ENCODE assay signal across 11 mouse cellular contexts in genomic region chr1:176946031-176946795, GRCm38 (mm10).
DNase-seq lines count a peak whose midpoint lies in the region; ATAC-seq and TF ChIP-seq lines count a peak whose summit lies in the region.
"Had no signal": no experiment of that assay in that cellular context is flagged by ENCODE, and none has a peak within 500 bp of the region (broad histone marks: within the 10 kb centered on the region; RNA-seq: fewer than 3 reads in every experiment).

No protein-coding gene starts in this region.

- no peak overlapping the region for H3K4me3 ChIP-seq in heart, postnatal 0 days (ENCODE audit: low read depth, low read length)
- H3K4me3 ChIP-seq in hindbrain, embryonic 14.5 days (replicated peaks; ENCODE audit: low read length), result no peak overlapping the region
- no peak overlapping the region for H3K4me3 ChIP-seq in midbrain, postnatal 0 days (ENCODE audit: low read depth, low read length)
- H3K4me3 ChIP-seq in kidney, adult 2 months (ENCODE audit: insufficient read depth, low read depth, low read length), result no peak overlapping the region
- no peak overlapping the region for H3K4me3 ChIP-seq in limb, embryonic 10.5 days
- H3K4me3 ChIP-seq: limb, embryonic 15.5 days; neural tube, embryonic 12.5 days had no signal

- H3K36me3 ChIP-seq in heart, postnatal 0 days (replicated peaks; ENCODE audit: control insufficient read depth, insufficient read depth, low read length), result no peaks in the 10 kb centered on the region
- H3K36me3 ChIP-seq in hindbrain, embryonic 14.5 days (replicated peaks; ENCODE audit: control insufficient read depth, insufficient read depth), result no peaks in the 10 kb centered on the region
- no peaks in the 10 kb centered on the region for H3K36me3 ChIP-seq in midbrain, postnatal 0 days (ENCODE audit: insufficient read depth, low read length)
- no peaks in the 10 kb centered on the region for H3K36me3 ChIP-seq in kidney, adult 2 months (ENCODE audit: control insufficient read depth, insufficient read depth, low read length)
- no peaks in the 10 kb centered on the region for H3K36me3 ChIP-seq in limb, embryonic 10.5 days
- H3K36me3 ChIP-seq: limb, embryonic 15.5 days; neural tube, embryonic 12.5 days had no signal

- no peak overlapping the region for H3K4me2 ChIP-seq in heart, postnatal 0 days (ENCODE audit: low read depth, low read length)
- H3K4me2 ChIP-seq in hindbrain, embryonic 14.5 days (replicated peaks), result no peak overlapping the region
- no peak overlapping the region for H3K4me2 ChIP-seq in midbrain, postnatal 0 days (ENCODE audit: low read depth, low read length, poor library complexity, severe bottlenecking)
- H3K4me2 ChIP-seq: limb, embryonic 15.5 days; neural tube, embryonic 12.5 days had no signal

- H3K4me1 ChIP-seq in heart, postnatal 0 days (ENCODE audit: control insufficient read depth, insufficient read depth), result no peaks in the 10 kb centered on the region
- H3K4me1 ChIP-seq in hindbrain, embryonic 14.5 days (replicated peaks; ENCODE audit: control insufficient read depth, insufficient read depth, low read length), result peaks cover 16% of the 10 kb centered on the region
- no peaks in the 10 kb centered on the region for H3K4me1 ChIP-seq in midbrain, postnatal 0 days (ENCODE audit: insufficient read depth, low read length)
- no peaks in the 10 kb centered on the region for H3K4me1 ChIP-seq in kidney, adult 2 months (ENCODE audit: control insufficient read depth, insufficient read depth, low read length)
- H3K4me1 ChIP-seq in limb, embryonic 10.5 days, result no peaks in the 10 kb centered on the region
- H3K4me1 ChIP-seq: limb, embryonic 15.5 days had no signal

- DNase-seq in heart, postnatal 0 days (ENCODE audit: low spot score), result no peak
- no peak for DNase-seq in heart, postnatal 10 days
- DNase-seq in cerebellum, adult 18-20 months, result peak; percentile 62 to 65
- no peak for DNase-seq in hindbrain, embryonic 14.5 days (ENCODE audit: low spot score)
- DNase-seq in midbrain, postnatal 0 days (ENCODE audit: low spot score), result peak; percentile 71
- DNase-seq in kidney, adult 2 months, result no peak
- no peak for DNase-seq in natural killer cell, adult 2 months (ENCODE audit: low spot score in 2 of 2)
- no peak for DNase-seq in limb, embryonic 10.5 days (ENCODE audit: low spot score)
- DNase-seq: adrenal gland, postnatal 25 days had no signal

- 77% methylated on average over 11 of the region's 11 CpGs for WGBS in heart, postnatal 0 days
- 57% methylated on average over 11 of the region's 11 CpGs for WGBS in hindbrain, embryonic 14.5 days
- WGBS in midbrain, postnatal 0 days, result 42% methylated on average over 11 of the region's 11 CpGs
- 85% methylated on average over 11 of the region's 11 CpGs for WGBS in kidney, adult 2 months
- 85% methylated on average over 11 of the region's 11 CpGs for WGBS in limb, embryonic 10.5 days

- H3K9ac ChIP-seq in heart, postnatal 0 days (replicated peaks; ENCODE audit: low read depth, low read length), result no peak overlapping the region
- no peak overlapping the region for H3K9ac ChIP-seq in hindbrain, embryonic 14.5 days
- H3K9ac ChIP-seq in midbrain, postnatal 0 days (replicated peaks; ENCODE audit: low read length, poor library complexity, severe bottlenecking), result no peak overlapping the region
- H3K9ac ChIP-seq: limb, embryonic 15.5 days; neural tube, embryonic 12.5 days had no signal

- no peak for TF ChIP-seq CTCF in heart, postnatal 0 days (IDR thresholded peaks at IDR 0.05; ENCODE audit: low read depth)
- TF ChIP-seq CTCF in midbrain, postnatal 0 days (IDR thresholded peaks at IDR 0.05), result no peak
- TF ChIP-seq CTCF in kidney, adult 2 months (conservative IDR thresholded peaks at IDR 0.05; ENCODE audit: insufficient read depth, insufficient read length, low read depth, low read length), result no peak

- intact Hi-C loops in heart, postnatal 10 days (cut with DNase I), result no loop called here

- no peaks in the 10 kb centered on the region for H3K27me3 ChIP-seq in heart, postnatal 0 days (ENCODE audit: control insufficient read depth, insufficient read depth, low read length)
- no peaks in the 10 kb centered on the region for H3K27me3 ChIP-seq in hindbrain, embryonic 14.5 days (ENCODE audit: control insufficient read depth, insufficient read depth, low read length)
- no peaks in the 10 kb centered on the region for H3K27me3 ChIP-seq in midbrain, postnatal 0 days (ENCODE audit: insufficient read depth, low read length)
- H3K27me3 ChIP-seq in kidney, adult 2 months (replicated peaks; ENCODE audit: control insufficient read depth, insufficient read depth, low read length), result no peaks in the 10 kb centered on the region
- H3K27me3 ChIP-seq in limb, embryonic 10.5 days (ENCODE audit: low read depth, poor library complexity, severe bottlenecking), result no peaks in the 10 kb centered on the region
- H3K27me3 ChIP-seq: limb, embryonic 15.5 days; neural tube, embryonic 12.5 days had no signal

- H3K9me3 ChIP-seq in heart, postnatal 0 days (replicated peaks; ENCODE audit: control insufficient read depth, low read length), result no peaks in the 10 kb centered on the region
- H3K9me3 ChIP-seq in hindbrain, embryonic 14.5 days (ENCODE audit: control insufficient read depth, low read length), result no peaks in the 10 kb centered on the region
- no peaks in the 10 kb centered on the region for H3K9me3 ChIP-seq in midbrain, postnatal 0 days (ENCODE audit: low read length)
- no peaks in the 10 kb centered on the region for H3K9me3 ChIP-seq in limb, embryonic 10.5 days (replicated peaks)
- H3K9me3 ChIP-seq: limb, embryonic 15.5 days; neural tube, embryonic 12.5 days had no signal

- TF ChIP-seq EP300 in heart, postnatal 0 days (IDR thresholded peaks at IDR 0.05; ENCODE audit: low read depth), result no peak

- TF ChIP-seq POLR2A in kidney, adult 2 months (IDR thresholded peaks at IDR 0.05; ENCODE audit: low read depth, low read length), result no peak

- peak overlapping the region; percentile 53; the same call in 1 of the 2 replicates for H3K27ac ChIP-seq in heart, postnatal 0 days (ENCODE audit: low read depth)
- H3K27ac ChIP-seq in hindbrain, embryonic 14.5 days, result peak overlapping the region; percentile 48
- 0 out of 2 replicates have a peak overlapping the region, but pooled peaks have one; percentile 43 for H3K27ac ChIP-seq in midbrain, postnatal 0 days (ENCODE audit: low read depth, low read length)
- H3K27ac ChIP-seq in kidney, adult 2 months (ENCODE audit: insufficient read depth, low read depth, low read length), result no peak overlapping the region
- no peak overlapping the region for H3K27ac ChIP-seq in limb, embryonic 10.5 days
- H3K27ac ChIP-seq: limb, embryonic 15.5 days; neural tube, embryonic 12.5 days had no signal

- ATAC-seq in heart, postnatal 0 days (ENCODE audit: insufficient read depth, low read depth), result no peak
- no peak; the same call in 1 of the 2 replicates for ATAC-seq in hindbrain, embryonic 14.5 days (ENCODE audit: low FRiP score)
- no peak for ATAC-seq in midbrain, postnatal 0 days (ENCODE audit: low FRiP score)

Comparison
In these comparisons a context has a peak if more than half of its experiments do, and no peak if none do; other contexts are left out.
1. DNase-seq: peak in cerebellum, adult 18-20 months (2 of 2) and midbrain, postnatal 0 days (single experiment); none in heart, postnatal 0 days (single experiment), heart, postnatal 10 days (0 of 2), hindbrain, embryonic 14.5 days (single experiment), kidney, adult 2 months (single experiment), natural killer cell, adult 2 months (0 of 2) and limb, embryonic 10.5 days (single experiment).
2. H3K27ac ChIP-seq: peak in heart, postnatal 0 days (single experiment), hindbrain, embryonic 14.5 days (single experiment) and midbrain, postnatal 0 days (single experiment); none in kidney, adult 2 months (single experiment) and limb, embryonic 10.5 days (single experiment).